Mouse (Mus musculus) cerebellum, adult 9-10 months (tissue): Measurements from ENCODE around the gene Nlrp5.
"Not testable (repeated sequence)": the region's sequence is repeated elsewhere in the genome, so short reads cannot be mapped to it uniquely, and the experiment has no call there.

Experiments
- DNase-seq: peaks from one replicate; pipeline ENCODE4 v3.0.0; 2022

The Nlrp5 gene

DNA sequence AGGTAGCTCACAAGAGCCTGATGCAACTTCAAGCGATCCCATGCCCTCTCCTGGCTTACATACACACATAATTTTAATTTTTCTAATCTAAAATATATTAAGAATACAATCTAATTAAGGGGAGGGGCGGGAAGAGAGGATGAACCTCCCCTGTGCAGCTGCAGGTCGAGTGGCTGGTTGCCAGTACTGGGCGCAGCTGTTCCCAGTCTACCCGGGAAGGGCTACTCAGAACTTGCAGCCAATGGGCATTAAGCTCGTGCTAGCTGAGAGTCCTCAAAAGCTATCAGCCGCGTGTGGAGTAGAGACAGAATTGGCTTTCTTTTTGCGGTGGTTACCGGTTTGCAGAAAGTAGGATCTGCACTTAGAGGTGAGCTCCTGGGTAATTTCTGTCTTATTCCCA lies at the start of gene Nlrp5:
Nlrp5 (plus strand) TSS at position 301 of the 400 bp plus-strand sequence.
- DNase-seq, result no peak

DNA sequence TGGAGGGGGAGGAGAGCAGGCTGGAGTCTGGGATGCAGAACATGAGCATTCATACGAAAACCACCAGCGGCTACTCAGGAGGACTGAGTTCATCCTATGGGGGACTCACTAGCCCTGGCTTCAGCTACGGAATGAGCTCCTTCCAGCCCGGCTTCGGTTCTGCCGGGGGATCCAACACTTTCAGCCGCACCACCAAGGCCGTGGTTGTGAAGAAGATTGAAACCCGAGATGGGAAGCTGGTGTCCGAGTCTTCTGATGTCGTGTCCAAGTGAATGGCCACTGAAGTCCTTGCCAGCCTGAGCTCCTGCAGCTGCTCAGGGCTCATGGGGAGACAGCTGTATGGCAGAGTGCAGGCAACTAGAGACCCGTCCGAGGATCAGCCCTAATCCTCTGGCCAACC lies 27.4 kb upstream of the Nlrp5 start:
- not testable (repeated sequence) for DNase-seq

DNA sequence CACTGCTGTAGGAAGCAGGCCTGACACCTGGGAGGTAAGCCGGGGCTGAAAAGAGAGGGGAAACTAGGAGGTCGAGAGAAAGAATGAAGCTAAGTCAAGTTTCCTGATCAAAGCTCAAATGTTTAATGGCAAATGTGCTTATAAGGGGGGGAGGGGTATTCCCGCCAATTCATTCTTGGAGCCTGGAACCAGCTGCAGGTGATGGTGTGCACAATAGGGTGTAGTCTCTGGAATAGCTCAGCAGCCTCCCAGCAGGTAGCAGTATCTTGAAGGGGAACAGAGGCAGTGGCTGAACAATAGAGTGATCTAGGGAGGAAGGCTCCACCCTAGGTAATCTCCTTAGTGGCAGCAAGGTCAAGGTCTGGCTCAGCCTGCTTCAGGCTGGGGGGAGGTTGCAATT lies 84.5 kb downstream of the Nlrp5 start:
- DNase-seq, result not testable (repeated sequence)

DNA sequence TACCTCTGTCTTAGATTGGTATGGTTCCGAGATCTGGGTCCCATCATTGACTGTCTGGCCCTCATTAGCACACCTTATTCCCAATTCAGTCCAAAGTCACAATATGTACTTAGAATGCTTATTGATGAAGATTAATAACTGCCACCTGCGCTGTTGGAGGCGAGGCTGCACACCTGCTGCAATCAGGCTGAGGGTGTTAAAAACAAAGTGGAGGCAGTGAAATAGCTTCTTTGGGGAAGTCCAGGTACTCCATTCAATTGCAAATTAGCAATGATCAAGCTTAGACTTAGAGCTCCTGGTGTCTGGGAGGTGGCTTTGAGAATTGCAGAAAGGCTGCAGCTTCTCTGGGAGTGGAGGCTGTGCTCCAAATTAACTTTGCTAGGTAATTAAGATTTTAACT lies 85.1 kb downstream of the Nlrp5 start:
- not testable (repeated sequence) for DNase-seq

DNA sequence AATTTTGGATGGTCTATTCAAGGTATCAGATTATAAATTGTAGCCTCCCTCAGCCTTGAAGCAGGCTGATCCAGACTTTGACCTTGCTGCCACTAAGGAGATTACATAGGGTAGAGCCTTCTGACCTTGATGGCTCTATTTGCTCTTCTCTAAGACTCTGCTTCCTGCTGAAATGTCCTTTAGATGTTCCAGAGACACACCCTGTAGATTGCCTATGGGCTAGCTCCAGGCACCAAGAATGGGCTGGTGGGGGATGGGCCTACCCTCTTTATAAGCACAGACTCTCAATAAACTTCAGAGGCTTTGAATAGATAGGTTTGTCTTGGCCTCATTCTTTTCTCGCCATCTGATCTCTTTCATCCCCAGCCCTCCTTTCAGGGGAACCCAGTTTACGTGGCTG lies 87.2 kb downstream of the Nlrp5 start:
- not testable (repeated sequence) for DNase-seq
